Mouse (Mus musculus) MEL (cell line): ENCODE results near the gene Slc5a10.

ENCODE experiments used
- CHD1 ChIP-seq: IDR thresholded peaks from 2 replicates; pipeline ENCODE4 v1.6.1; 2012; ENCODE audit warnings: low read depth, mild to moderate bottlenecking, inconsistent platforms, low read length, improper control_type of control experiment
- CTCF ChIP-seq, 3 experiments: IDR thresholded peaks in 2 of 3; conservative IDR thresholded peaks in 1 of 3; 2 replicates each; pipeline ENCODE4 v1.5.1; 2011 to 2012; ENCODE audit warnings: low read length in 3 of 3, low read depth in 2 of 3, mild to moderate bottlenecking in 2 of 3, improper control_type of control experiment in 1 of 3, inconsistent platforms in 1 of 3, mixed read lengths in 1 of 3, moderate library complexity in 1 of 3; ENCODE audit not compliant: control insufficient read depth in 1 of 3, insufficient read depth in 1 of 3, poor library complexity in 1 of 3, severe bottlenecking in 1 of 3
- MAFK ChIP-seq: IDR thresholded peaks from 2 replicates; pipeline ENCODE4 v1.6.1; 2011; ENCODE audit warnings: low read depth, mild to moderate bottlenecking, low read length, improper control_type of control experiment, borderline replicate concordance
- MYB ChIP-seq: IDR thresholded peaks from 2 replicates; pipeline ENCODE4 v1.6.1; 2011; ENCODE audit warnings: mild to moderate bottlenecking, low read depth, low read length, improper control_type of control experiment
- MYC ChIP-seq: IDR thresholded peaks from 2 replicates; pipeline ENCODE4 v1.6.1; 2011; ENCODE audit warnings: low read depth, mild to moderate bottlenecking, low read length, improper control_type of control experiment, moderate library complexity
- NELFE ChIP-seq: IDR thresholded peaks from 2 replicates; pipeline ENCODE4 v1.6.1; 2011; ENCODE audit warnings: low read depth, low read length, improper control_type of control experiment
- SMC3 ChIP-seq: IDR thresholded peaks from 2 replicates; pipeline ENCODE4 v1.6.1; 2011; ENCODE audit warnings: low read depth, low read length, improper control_type of control experiment
- ZC3H11A ChIP-seq: IDR thresholded peaks from 2 replicates; pipeline ENCODE4 v1.6.1; 2012; ENCODE audit warnings: low read depth, mild to moderate bottlenecking, inconsistent platforms, low read length, improper control_type of control experiment
- ZNF384 ChIP-seq: IDR thresholded peaks from 2 replicates; pipeline ENCODE4 v1.6.1; 2012; ENCODE audit warnings: low read depth, mild to moderate bottlenecking, inconsistent platforms, low read length, improper control_type of control experiment

GRCm38 (mm10) chr11:61653568-61653967 is 67.1 kb downstream of the Slc5a10 start:
- TF ChIP-seq ZC3H11A (no peak), CTCF (IDR thresholded peaks at IDR 0.05 in 2 of 3, conservative IDR thresholded peaks at IDR 0.05 in 1 of 3; ENCODE audit: control insufficient read depth in 1 of 3, insufficient read depth in 1 of 3, low read depth in 2 of 3, low read length in 3 of 3, poor library complexity in 1 of 3, severe bottlenecking in 1 of 3) (no peak), MYB (no peak), CHD1 (no peak), MAFK (no peak), ZNF384 (no peak), MYC (no peak), SMC3 (no peak), NELFE (no peak)
